Comparison of ENCODE assay signal across 9 mouse cellular contexts in genomic region chr11:94997596-94997995, GRCm38 (mm10). TPM values are rescaled to one million over a fixed set of nuclear protein-coding genes. Genes with fewer than 3 reads are reported as not detected.
DNase-seq lines count a peak whose midpoint lies in the region; ATAC-seq and TF ChIP-seq lines count a peak whose summit lies in the region.
"Had no signal": no experiment of that assay in that cellular context is flagged by ENCODE, and none has a peak within 500 bp of the region (broad histone marks: within the 10 kb centered on the region; RNA-seq: fewer than 3 reads in every experiment).

No protein-coding gene starts in this region.

- peak overlapping the region; percentile 23 for H3K4me3 ChIP-seq in layer of hippocampus, adult 2 months
- no peak overlapping the region for H3K4me3 ChIP-seq in forebrain, embryonic 15.5 days

- no peaks in the 10 kb centered on the region for H3K9me3 ChIP-seq in forebrain, embryonic 15.5 days

- no peak for ATAC-seq in forebrain, embryonic 15.5 days (replicated peaks)
- ATAC-seq in megakaryocyte progenitor cell, adult 5-6 weeks (replicated peaks; ENCODE audit: poor library complexity), result peak; percentile 71

- TF ChIP-seq CTCF in layer of hippocampus, adult 2 months (conservative IDR thresholded peaks at IDR 0.05), result no peak

- no peaks in the 10 kb centered on the region for H3K27me3 ChIP-seq in forebrain, embryonic 15.5 days

- H3K4me2 ChIP-seq in forebrain, embryonic 15.5 days (replicated peaks), result no peak overlapping the region

- H3K9ac ChIP-seq in forebrain, embryonic 15.5 days (replicated peaks), result no peak overlapping the region

- H3K36me3 ChIP-seq in forebrain, embryonic 15.5 days, result peaks cover 54% of the 10 kb centered on the region

- 60% methylated on average over 5 of the region's 5 CpGs for WGBS in forebrain, embryonic 15.5 days

- peak overlapping the region; percentile 100 for H3K27ac ChIP-seq in layer of hippocampus, adult 2 months
- H3K27ac ChIP-seq in forebrain, embryonic 15.5 days (replicated peaks), result peak overlapping the region; percentile 56

- H3K4me1 ChIP-seq in forebrain, embryonic 15.5 days, result peaks cover 75% of the 10 kb centered on the region

- no peak for DNase-seq in layer of hippocampus, adult 2 months (ENCODE audit: low spot score in 2 of 2)
- no peak for DNase-seq in layer of hippocampus, adult 8-10 months (ENCODE audit: low spot score in 2 of 2)
- peak; percentile 86 for DNase-seq in MEL-GATA-1-ER (ENCODE audit: extremely low read depth, low read depth)
- no peak for DNase-seq in right cerebral cortex, postnatal 25 days
- no peak for DNase-seq in adrenal gland, postnatal 4 days (ENCODE audit: low spot score in 2 of 2)
- DNase-seq: gastrocnemius, postnatal 36 days had no signal

RNA-seq across cellular contexts. Expression of gene Ppp1r9b, which starts 6.8 kb away (rescaled TPM):
- total RNA-seq in layer of hippocampus, adult 2 months (2021), result 100 to 1,000 TPM; 967 to 974 TPM
- total RNA-seq in layer of hippocampus, adult 8-10 months (2022), result 100 to 1,000 TPM; 819 to 832 (median 829) TPM
- polyA plus RNA-seq in forebrain, embryonic 15.5 days (2015; fragmentation: Nextera tagmentation; extraction: Ambion mirVana), result 23.0 and 23.9 TPM in 2 replicates
- total RNA-seq in megakaryocyte progenitor cell, adult 5-6 weeks (2015), result 43.9 and 46.6 TPM in 2 replicates
- 81.9 and 107 TPM in 2 replicates for total RNA-seq in megakaryocyte progenitor cell, adult 5-6 weeks (2017)
- total RNA-seq in adrenal gland, postnatal 4 days (2021), result 100 to 1,000 TPM; 108 to 113 TPM

RNA-seq across cellular contexts. Expression of gene Samd14, which starts 12.1 kb away (rescaled TPM):
- 10 to 100 TPM; 38.9 to 40.8 TPM for total RNA-seq in layer of hippocampus, adult 2 months (2021)
- 10 to 100 TPM; 33.9 to 40.0 (median 36.4) TPM for total RNA-seq in layer of hippocampus, adult 8-10 months (2022)
- 120 and 123 TPM in 2 replicates for polyA plus RNA-seq in forebrain, embryonic 15.5 days (2015; fragmentation: Nextera tagmentation; extraction: Ambion mirVana)
- 2.3 and 6.1 TPM in 2 replicates for total RNA-seq in megakaryocyte progenitor cell, adult 5-6 weeks (2015)
- 0.92 and 2.6 TPM in 2 replicates for total RNA-seq in megakaryocyte progenitor cell, adult 5-6 weeks (2017)
- 10 to 100 TPM; 16.2 to 22.5 TPM for total RNA-seq in adrenal gland, postnatal 4 days (2021)

RNA-seq across cellular contexts. Expression of gene Sgca, which starts 21.5 kb away (rescaled TPM):
- under 1 TPM in 1 of 2 experiments, not detected in 1; 0.44 TPM for total RNA-seq in layer of hippocampus, adult 2 months (2021)
- total RNA-seq in layer of hippocampus, adult 8-10 months (2022), result under 1 TPM in 2 of 4 experiments, not detected in 2; 0.23 to 0.56 TPM
- not detected in 2 replicates for polyA plus RNA-seq in forebrain, embryonic 15.5 days (2015; fragmentation: Nextera tagmentation; extraction: Ambion mirVana)
- total RNA-seq in megakaryocyte progenitor cell, adult 5-6 weeks (2015), result not detected in 2 replicates
- not detected in 2 replicates for total RNA-seq in megakaryocyte progenitor cell, adult 5-6 weeks (2017)
- total RNA-seq in adrenal gland, postnatal 4 days (2021), result 1 to 10 TPM; 2.8 to 3.9 TPM
- total RNA-seq: neutrophil, adult 5-6 weeks had no signal

RNA-seq across cellular contexts. Expression of gene Hils1, which starts 30.2 kb away (rescaled TPM):
- not detected for total RNA-seq in layer of hippocampus, adult 2 months (2021)
- total RNA-seq in layer of hippocampus, adult 8-10 months (2022), result not detected
- polyA plus RNA-seq in forebrain, embryonic 15.5 days (2015; fragmentation: Nextera tagmentation; extraction: Ambion mirVana), result not detected in 2 replicates
- total RNA-seq in megakaryocyte progenitor cell, adult 5-6 weeks (2015), result not detected in 2 replicates
- not detected in 2 replicates for total RNA-seq in megakaryocyte progenitor cell, adult 5-6 weeks (2017)
- not detected for total RNA-seq in adrenal gland, postnatal 4 days (2021)
- total RNA-seq: gastrocnemius, postnatal 36 days; neutrophil, adult 5-6 weeks had no signal

RNA-seq across cellular contexts. Expression of gene Pdk2, which starts 43.6 kb away (rescaled TPM):
- 100 to 1,000 TPM; 133 TPM for total RNA-seq in layer of hippocampus, adult 2 months (2021)
- total RNA-seq in layer of hippocampus, adult 8-10 months (2022), result 100 to 1,000 TPM; 116 to 134 (median 123) TPM
- polyA plus RNA-seq in forebrain, embryonic 15.5 days (2015; fragmentation: Nextera tagmentation; extraction: Ambion mirVana), result 26.4 and 27.3 TPM in 2 replicates
- 4.2 and 4.8 TPM in 2 replicates for total RNA-seq in megakaryocyte progenitor cell, adult 5-6 weeks (2015)
- 0.71 and 1.4 TPM in 2 replicates for total RNA-seq in megakaryocyte progenitor cell, adult 5-6 weeks (2017)
- total RNA-seq in adrenal gland, postnatal 4 days (2021), result 10 to 100 TPM; 59.8 to 69.3 TPM

Comparison
In these comparisons a context has a peak if more than half of its experiments do, and no peak if none do; other contexts are left out.
1. RNA of gene Ppp1r9b, which starts 6.8 kb away (total RNA-seq): 967 to 974 TPM in layer of hippocampus, adult 2 months and 819 to 832 TPM in layer of hippocampus, adult 8-10 months; 108 to 113 TPM in adrenal gland, postnatal 4 days and 43.9 to 107 TPM in megakaryocyte progenitor cell, adult 5-6 weeks; every median in the first group is over 4 times any median in the second.